Mouse (Mus musculus): ENCODE measurements at regions not wholly inside any gene's neighbourhood (a gene's known extent, or its start where the extent isn't known, plus 50 kb on each side); places are given as distances from the start of the nearest gene placed in this dataset.
A peak's percentile ranks its signal among the peaks of the same experiment; 100 is the strongest.

DNA sequence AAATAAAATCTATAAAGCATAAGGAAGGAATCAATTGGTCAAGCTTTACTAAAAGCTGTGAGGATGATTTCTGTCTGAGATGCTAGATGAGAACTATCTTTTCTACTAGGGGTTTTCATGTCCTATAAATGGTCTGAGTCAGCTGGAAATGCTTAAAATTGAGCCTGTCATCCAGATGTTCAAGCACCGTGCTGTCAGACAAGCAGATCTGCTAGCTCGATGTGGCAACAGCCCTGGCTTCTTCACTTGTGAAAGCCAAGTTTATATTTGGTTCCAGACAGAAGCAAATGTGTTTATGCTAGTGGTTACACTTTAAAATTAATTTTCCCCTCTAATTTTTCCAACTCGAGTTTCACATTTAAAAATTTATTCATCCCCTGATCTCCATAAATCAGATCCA lies 311.7 kb downstream of the Actr3 start:
- TF ChIP-seq POLR2A (IDR thresholded peaks at IDR 0.05; ENCODE audit: borderline replicate concordance, insufficient read depth, low read length) (no peak), CTCF (IDR thresholded peaks at IDR 0.05; ENCODE audit: borderline replicate concordance, insufficient read depth, low read depth, low read length) (no peak)
- 52% methylated on average over 3 of the region's 3 CpGs for WGBS
- Histone ChIP-seq H3K27ac (ENCODE audit: insufficient read depth, low read length) (no peak overlapping the region), H3K27me3 (ENCODE audit: control insufficient read depth, insufficient read depth, low read length) (no peaks in the 10 kb centered on the region), H3K4me3 (replicated peaks; ENCODE audit: insufficient read depth, low read depth, low read length) (no peak overlapping the region), H3K4me1 (ENCODE audit: control insufficient read depth, insufficient read depth, low read length) (no peaks in the 10 kb centered on the region)
- no peak for DNase-seq

DNA sequence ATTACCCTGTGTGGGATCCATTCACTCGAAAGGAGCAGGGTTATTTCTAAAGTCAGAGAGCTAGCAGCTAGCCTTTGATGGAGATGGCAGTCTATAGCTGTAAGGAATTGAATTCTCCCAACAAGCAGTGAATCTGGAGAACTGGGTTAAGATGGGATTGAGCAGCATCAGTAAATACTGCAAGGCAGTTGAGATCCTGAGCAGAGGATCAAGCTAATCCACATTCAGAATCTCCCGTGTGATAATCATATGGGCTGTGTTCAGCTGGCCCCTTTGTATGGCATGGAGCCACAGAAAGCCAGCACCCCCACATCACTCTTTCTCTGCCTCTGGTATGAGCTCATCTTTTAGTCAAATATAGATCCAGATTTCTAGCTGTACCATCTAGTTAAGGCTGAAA lies 334.9 kb downstream of the Actr3 start:
- WGBS = 68% methylated on average over 2 of the region's 2 CpGs
- H3K4me1 ChIP-seq (ENCODE audit: control insufficient read depth, insufficient read depth, low read length) = no peaks in the 10 kb centered on the region
- TF ChIP-seq CTCF (IDR thresholded peaks at IDR 0.05; ENCODE audit: borderline replicate concordance, insufficient read depth, low read depth, low read length) (no peak), POLR2A (IDR thresholded peaks at IDR 0.05; ENCODE audit: borderline replicate concordance, insufficient read depth, low read length) (no peak)
- H3K27ac ChIP-seq (ENCODE audit: insufficient read depth, low read length) = no peak overlapping the region
- H3K4me3 ChIP-seq (replicated peaks; ENCODE audit: insufficient read depth, low read depth, low read length) = no peak overlapping the region
- H3K27me3 ChIP-seq (ENCODE audit: control insufficient read depth, insufficient read depth, low read length) = no peaks in the 10 kb centered on the region
- no peak for DNase-seq

DNA sequence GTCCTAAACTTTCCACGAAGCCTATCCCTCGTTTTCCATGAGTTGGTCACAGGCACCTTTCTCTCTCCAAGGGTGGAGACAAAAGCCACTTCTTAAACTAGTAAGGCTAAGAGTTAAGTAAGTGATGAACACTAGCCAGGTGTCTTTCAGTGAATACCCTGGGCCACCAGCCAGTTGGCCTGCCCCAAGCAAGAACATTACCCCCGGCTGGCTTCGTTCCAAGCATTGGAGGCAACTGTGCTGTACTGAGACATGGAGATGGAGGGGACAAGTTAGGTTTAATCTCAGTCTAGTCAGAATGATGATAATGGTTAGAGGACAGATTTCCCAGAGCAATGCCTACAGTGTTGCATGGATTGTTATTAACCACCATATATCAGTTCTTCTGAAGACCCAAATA lies 350.6 kb downstream of the Actr3 start:
- Histone ChIP-seq H3K4me1 (ENCODE audit: control insufficient read depth, insufficient read depth, low read length) (no peaks in the 10 kb centered on the region), H3K27me3 (ENCODE audit: control insufficient read depth, insufficient read depth, low read length) (no peaks in the 10 kb centered on the region), H3K27ac (ENCODE audit: insufficient read depth, low read length) (no peak overlapping the region), H3K4me3 (replicated peaks; ENCODE audit: insufficient read depth, low read depth, low read length) (no peak overlapping the region)
- no peak for DNase-seq
- 52% methylated on average over 4 of the region's 4 CpGs for WGBS
- TF ChIP-seq CTCF (IDR thresholded peaks at IDR 0.05; ENCODE audit: borderline replicate concordance, insufficient read depth, low read depth, low read length) = no peak
- TF ChIP-seq POLR2A (IDR thresholded peaks at IDR 0.05; ENCODE audit: borderline replicate concordance, insufficient read depth, low read length) = no peak

DNA sequence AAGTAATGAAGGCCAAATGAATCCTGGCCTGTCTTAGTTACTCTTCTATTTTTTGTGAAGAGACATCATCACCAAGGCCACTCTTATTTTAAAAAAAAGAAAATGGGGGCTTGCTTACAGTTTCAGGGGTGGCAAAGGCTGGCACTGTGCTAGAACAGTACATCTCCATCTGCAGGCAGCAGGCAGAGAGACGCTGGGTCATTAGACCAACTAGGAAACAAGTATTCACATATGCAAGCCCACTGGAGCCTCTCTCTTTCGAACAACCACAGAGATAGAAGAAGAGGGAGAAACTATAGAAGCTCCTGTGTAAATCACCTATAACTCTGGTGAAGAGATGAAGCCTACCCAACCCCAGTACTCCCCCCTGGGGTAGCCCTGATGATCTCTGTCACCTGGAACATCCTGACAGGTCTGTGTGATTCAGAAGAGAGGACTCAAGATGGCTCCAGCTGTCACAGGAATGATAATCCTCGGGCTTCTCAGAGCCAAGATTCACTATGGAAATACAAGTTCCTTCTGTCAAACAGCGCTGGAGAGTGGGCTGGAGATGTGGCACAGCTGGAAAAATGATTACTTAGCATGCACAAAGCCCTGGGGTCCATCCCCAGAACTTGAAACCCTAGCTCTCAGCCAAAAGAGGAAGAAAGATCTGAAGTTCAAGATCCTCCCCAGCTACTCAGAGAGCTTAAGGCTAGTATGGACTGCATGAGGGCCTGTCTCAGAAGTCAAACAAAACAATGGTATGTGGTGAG lies 395.8 kb downstream of the Actr3 start:
- TF ChIP-seq POLR2A (IDR thresholded peaks at IDR 0.05; ENCODE audit: borderline replicate concordance, insufficient read depth, low read length) (no peak), CTCF (IDR thresholded peaks at IDR 0.05; ENCODE audit: borderline replicate concordance, insufficient read depth, low read depth, low read length) (no peak)
- no peak for DNase-seq
- Histone ChIP-seq H3K4me1 (ENCODE audit: control insufficient read depth, insufficient read depth, low read length) (no peaks in the 10 kb centered on the region), H3K4me3 (replicated peaks; ENCODE audit: insufficient read depth, low read depth, low read length) (no peak overlapping the region), H3K27me3 (ENCODE audit: control insufficient read depth, insufficient read depth, low read length) (no peaks in the 10 kb centered on the region), H3K27ac (ENCODE audit: insufficient read depth, low read length) (no peak overlapping the region)
- WGBS = 53% methylated on average over 4 of the region's 4 CpGs

DNA sequence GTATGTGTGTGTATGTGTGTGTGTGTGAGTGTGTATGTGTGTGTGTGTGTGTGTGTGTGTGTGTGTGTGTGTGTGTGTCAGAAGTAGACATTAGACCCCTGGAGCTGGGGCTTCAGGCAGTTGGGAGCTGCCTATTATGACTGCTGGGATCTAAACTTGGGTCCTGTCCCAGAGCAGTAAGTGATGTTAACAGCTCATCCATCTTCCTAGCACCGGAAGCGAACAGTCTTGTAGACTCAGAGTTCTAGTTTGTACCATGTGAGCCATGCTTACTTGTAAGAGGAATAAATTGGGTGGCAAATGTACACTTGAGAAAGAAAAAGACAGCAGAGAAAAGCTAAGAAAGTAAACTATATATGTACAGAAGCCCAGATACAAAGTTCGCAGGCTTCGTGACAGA lies 422.2 kb downstream of the Actr3 start:
- no peak overlapping the region for H3K27ac ChIP-seq (ENCODE audit: insufficient read depth, low read length)
- H3K4me3 ChIP-seq (replicated peaks; ENCODE audit: insufficient read depth, low read depth, low read length) = no peak overlapping the region
- TF ChIP-seq CTCF (IDR thresholded peaks at IDR 0.05; ENCODE audit: borderline replicate concordance, insufficient read depth, low read depth, low read length) (no peak), POLR2A (IDR thresholded peaks at IDR 0.05; ENCODE audit: borderline replicate concordance, insufficient read depth, low read length) (no peak)
- no peaks in the 10 kb centered on the region for H3K27me3 ChIP-seq (ENCODE audit: control insufficient read depth, insufficient read depth, low read length)
- 93% methylated on average over 4 of the region's 4 CpGs for WGBS
- no peak for DNase-seq
- H3K4me1 ChIP-seq (ENCODE audit: control insufficient read depth, insufficient read depth, low read length) = no peaks in the 10 kb centered on the region

DNA sequence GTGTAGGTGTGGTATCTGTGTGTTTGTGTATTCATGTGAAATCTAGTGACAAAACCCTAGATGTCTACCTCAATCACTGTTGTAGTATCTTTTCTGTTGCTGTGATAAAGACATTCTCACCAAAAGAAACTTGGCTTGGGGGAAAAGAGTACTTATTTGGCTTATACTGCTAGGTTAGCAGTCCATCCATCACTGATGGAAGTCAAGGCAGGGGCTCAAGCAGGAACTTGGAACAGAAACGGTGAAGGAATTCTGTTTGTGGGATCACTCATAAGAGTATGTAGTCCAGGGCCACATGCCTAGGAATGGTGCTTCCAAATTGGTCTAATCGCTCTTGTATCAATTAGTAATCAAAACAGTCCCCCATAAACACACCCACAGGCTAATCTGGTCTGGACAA lies 423.6 kb downstream of the Actr3 start:
- no peak overlapping the region for H3K27ac ChIP-seq (ENCODE audit: insufficient read depth, low read length)
- no peaks in the 10 kb centered on the region for H3K4me1 ChIP-seq (ENCODE audit: control insufficient read depth, insufficient read depth, low read length)
- WGBS = 86% methylated on average over 2 of the region's 2 CpGs
- no peak for TF ChIP-seq POLR2A (IDR thresholded peaks at IDR 0.05; ENCODE audit: borderline replicate concordance, insufficient read depth, low read length)
- TF ChIP-seq CTCF (IDR thresholded peaks at IDR 0.05; ENCODE audit: borderline replicate concordance, insufficient read depth, low read depth, low read length) = no peak
- no peak overlapping the region for H3K4me3 ChIP-seq (replicated peaks; ENCODE audit: insufficient read depth, low read depth, low read length)
- DNase-seq = no peak
- H3K27me3 ChIP-seq (ENCODE audit: control insufficient read depth, insufficient read depth, low read length) = no peaks in the 10 kb centered on the region

DNA sequence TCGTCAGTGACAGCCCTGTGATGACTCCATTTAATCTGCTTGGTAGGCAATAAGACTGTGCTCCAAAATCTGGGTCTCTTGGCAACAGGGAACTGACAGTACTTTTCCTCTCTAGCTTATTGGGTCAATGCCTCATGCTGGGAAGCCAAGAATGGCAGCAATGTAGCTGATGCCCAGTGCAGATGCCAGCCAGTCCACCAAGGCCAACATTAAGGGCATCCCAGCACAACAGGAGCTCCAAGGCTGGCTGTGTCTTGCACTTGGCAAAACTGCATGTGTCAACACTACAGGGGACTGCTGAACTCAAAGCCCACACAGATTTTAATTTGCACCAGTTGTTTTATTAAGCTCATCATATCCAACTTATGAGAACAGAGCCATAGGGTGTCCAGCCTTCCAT lies 437.9 kb downstream of the Actr3 start:
- Histone ChIP-seq H3K27me3 (ENCODE audit: control insufficient read depth, insufficient read depth, low read length) (no peaks in the 10 kb centered on the region), H3K27ac (ENCODE audit: insufficient read depth, low read length) (no peak overlapping the region), H3K4me1 (ENCODE audit: control insufficient read depth, insufficient read depth, low read length) (peaks cover 8% of the 10 kb centered on the region; the same call in 1 of the 2 replicates), H3K4me3 (replicated peaks; ENCODE audit: insufficient read depth, low read depth, low read length) (no peak overlapping the region)
- TF ChIP-seq CTCF (IDR thresholded peaks at IDR 0.05; ENCODE audit: borderline replicate concordance, insufficient read depth, low read depth, low read length) (no peak), POLR2A (IDR thresholded peaks at IDR 0.05; ENCODE audit: borderline replicate concordance, insufficient read depth, low read length) (no peak)
- DNase-seq = peak; percentile 64 to 82
- WGBS = 7% methylated on average over 1 of the region's 1 CpGs

DNA sequence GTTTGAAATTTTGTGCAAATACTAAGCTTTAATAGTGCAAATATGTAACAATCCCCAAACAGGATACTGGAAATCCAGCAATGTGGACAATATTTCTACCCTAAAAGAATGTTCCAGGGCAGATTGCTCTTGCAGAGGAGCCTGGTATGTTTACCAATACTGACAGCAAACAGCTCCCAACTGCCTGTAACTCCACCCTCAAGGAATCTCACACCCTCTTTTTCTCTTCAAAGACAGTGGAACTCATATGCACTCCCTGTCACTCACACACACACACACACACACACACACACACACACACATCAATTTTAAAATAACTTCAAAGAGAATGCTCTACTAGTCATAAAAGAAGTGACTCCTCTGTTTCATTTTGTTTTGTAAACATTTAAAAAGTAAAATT lies 484.7 kb downstream of the Actr3 start:
- H3K4me1 ChIP-seq (ENCODE audit: control insufficient read depth, insufficient read depth, low read length) = no peaks in the 10 kb centered on the region
- no peak overlapping the region for H3K27ac ChIP-seq (ENCODE audit: insufficient read depth, low read length)
- DNase-seq = no peak
- H3K4me3 ChIP-seq (replicated peaks; ENCODE audit: insufficient read depth, low read depth, low read length) = no peak overlapping the region
- TF ChIP-seq CTCF (IDR thresholded peaks at IDR 0.05; ENCODE audit: borderline replicate concordance, insufficient read depth, low read depth, low read length) = no peak
- no peaks in the 10 kb centered on the region for H3K27me3 ChIP-seq (ENCODE audit: control insufficient read depth, insufficient read depth, low read length)

Measured in cerebellum, adult 2 months (tissue).